Mouse (Mus musculus) thymus, adult 2 months (tissue): ENCODE measurements around the gene Disc1. TPM values are rescaled to one million over a fixed set of nuclear protein-coding genes. Genes with fewer than 3 reads are reported as not detected.

Experiments used
- DNase-seq: peaks from one replicate; pipeline ENCODE4 v3.0.0; 2021
- H3K27ac ChIP-seq: fragments of 200-500 bp; 2 replicates; pipeline ENCODE4 v1.5.1; 2012; ENCODE audit warnings: low read length, control low read depth; ENCODE audit not compliant: control insufficient read depth, insufficient read depth
- H3K27me3 ChIP-seq: fragments of 200-500 bp; 2 replicates; pipeline ENCODE4 v1.6.1; 2012; ENCODE audit warnings: mild to moderate bottlenecking, low read length, moderate library complexity, mixed read lengths; ENCODE audit not compliant: control insufficient read depth, insufficient read depth
- H3K36me3 ChIP-seq: fragments of 200-500 bp; 2 replicates; pipeline ENCODE4 v1.6.1; 2012; ENCODE audit warnings: mild to moderate bottlenecking, low read length, moderate library complexity; ENCODE audit not compliant: control insufficient read depth, insufficient read depth
- H3K4me1 ChIP-seq: fragments of 200-500 bp; replicated peaks from 2 replicates; pipeline ENCODE4 v1.6.1; 2012; ENCODE audit warnings: low read length; ENCODE audit not compliant: control insufficient read depth, insufficient read depth
- H3K4me3 ChIP-seq: fragments of 200-500 bp; 2 replicates; pipeline ENCODE4 v1.5.1; 2012; ENCODE audit warnings: mild to moderate bottlenecking, low read length, control low read depth, moderate library complexity; ENCODE audit not compliant: control insufficient read depth, insufficient read depth
- CTCF ChIP-seq: fragments of 200-500 bp; IDR thresholded peaks from 2 replicates; pipeline ENCODE4 v1.5.1; 2012; ENCODE audit warnings: mild to moderate bottlenecking, control low read depth, low read length, moderate library complexity, borderline replicate concordance; ENCODE audit not compliant: control insufficient read depth, poor library complexity, insufficient read depth; ENCODE audit errors: extremely low read depth
- POLR2A ChIP-seq: fragments of 200-500 bp; IDR thresholded peaks from 2 replicates; pipeline ENCODE4 v1.6.1; 2012; ENCODE audit warnings: mild to moderate bottlenecking, low read length, control low read depth, moderate library complexity; ENCODE audit not compliant: control insufficient read depth, poor library complexity, insufficient read depth; ENCODE audit errors: extremely low read depth
- WGBS: fragments of 180-500 bp; shearing (Covaris S2); methylation state at CpG from one replicate; pipeline ENCODE4 v1.1.7; 2018; 5-methylcytosine and 5-hydroxymethylcytosine counted together
- polyA plus RNA-seq: library from polyadenylated mRNA; depleted of rRNA; stranded (reverse); fragments of >200 nt; gene quantifications from 2 replicates; pipeline ENCODE4 v1.2.3, GENCODE M21; 2012

The Disc1 gene
- polyA plus RNA-seq, 1 experiment: 0.74 TPM

- Histone ChIP-seq H3K36me3 (no peaks in the 10 kb centered on the region), H3K4me3 (no peak overlapping the region), H3K4me1 (no peaks in the 10 kb centered on the region), H3K27ac (no peak overlapping the region), H3K27me3 (no peaks in the 10 kb centered on the region)
- no peak for DNase-seq
- 65% methylated on average over 4 of the region's 4 CpGs for whole genome bisulfite sequencing
- TF ChIP-seq POLR2A: no peak
- TF ChIP-seq CTCF: no peak
Measured at GRCm38 (mm10) chr8:125242921-125243320, 188.9 kb downstream of the Disc1 start.

DNA sequence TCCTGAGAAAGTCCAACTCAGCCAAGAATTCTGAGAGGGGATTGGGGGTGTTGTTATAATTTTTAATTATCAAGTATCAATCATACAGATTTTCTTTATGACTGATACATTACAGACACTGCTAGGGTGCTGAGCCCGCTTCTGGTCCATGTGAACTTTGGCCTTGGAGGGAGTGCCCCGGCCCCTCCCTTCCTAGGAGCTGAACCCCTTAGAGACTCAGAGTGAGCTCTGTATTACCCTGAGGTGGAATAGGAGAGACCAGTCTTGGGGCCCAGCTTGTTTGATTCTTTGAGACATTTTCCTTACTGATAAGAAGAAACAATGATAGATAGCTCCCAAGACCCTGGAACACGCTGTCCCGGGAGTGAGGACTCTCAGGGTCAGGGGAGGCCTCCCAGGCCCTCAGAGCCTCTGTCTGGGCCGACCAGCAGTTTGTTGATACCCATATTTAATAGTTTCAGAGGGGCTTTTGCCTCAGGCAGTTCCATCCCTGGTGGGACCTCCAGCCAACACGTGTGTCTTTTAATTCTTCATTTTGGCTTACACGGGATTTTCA, 192.8 kb downstream of the Disc1 start:
- Histone ChIP-seq H3K4me3 (no peak overlapping the region), H3K4me1 (no peaks in the 10 kb centered on the region), H3K36me3 (no peaks in the 10 kb centered on the region), H3K27me3 (no peaks in the 10 kb centered on the region), H3K27ac (no peak overlapping the region)
- TF ChIP-seq POLR2A: no peak
- no peak for TF ChIP-seq CTCF
- no peak for DNase-seq
- 72% methylated on average over 7 of the region's 7 CpGs for WGBS

DNA sequence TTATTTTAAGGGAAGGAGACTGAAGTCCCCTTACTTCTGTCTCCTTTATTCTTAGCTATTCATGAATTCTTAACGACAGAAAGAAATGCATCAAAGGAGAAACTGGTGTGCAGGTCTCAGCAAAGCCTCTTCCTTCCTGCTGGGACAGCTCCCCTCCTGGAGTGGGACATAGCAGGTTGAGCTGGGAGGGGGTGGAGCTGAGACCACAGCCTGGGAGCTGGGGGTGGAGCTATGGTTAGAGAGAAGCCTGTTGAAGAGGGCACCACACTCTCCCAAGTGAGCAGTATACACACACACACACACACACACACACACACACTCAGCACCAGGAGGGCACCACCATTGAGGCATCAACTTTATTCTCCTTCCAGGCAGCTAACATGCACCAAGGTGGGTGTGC, 193.4 kb downstream of the Disc1 start:
- H3K4me1 ChIP-seq: no peaks in the 10 kb centered on the region
- peak; percentile 8 for DNase-seq
- no peaks in the 10 kb centered on the region for H3K27me3 ChIP-seq
- no peak overlapping the region for H3K4me3 ChIP-seq
- no peak overlapping the region for H3K27ac ChIP-seq
- WGBS: 2% methylated on average over 1 of the region's 1 CpGs
- TF ChIP-seq POLR2A: no peak
- no peak for TF ChIP-seq CTCF
- H3K36me3 ChIP-seq: no peaks in the 10 kb centered on the region

DNA sequence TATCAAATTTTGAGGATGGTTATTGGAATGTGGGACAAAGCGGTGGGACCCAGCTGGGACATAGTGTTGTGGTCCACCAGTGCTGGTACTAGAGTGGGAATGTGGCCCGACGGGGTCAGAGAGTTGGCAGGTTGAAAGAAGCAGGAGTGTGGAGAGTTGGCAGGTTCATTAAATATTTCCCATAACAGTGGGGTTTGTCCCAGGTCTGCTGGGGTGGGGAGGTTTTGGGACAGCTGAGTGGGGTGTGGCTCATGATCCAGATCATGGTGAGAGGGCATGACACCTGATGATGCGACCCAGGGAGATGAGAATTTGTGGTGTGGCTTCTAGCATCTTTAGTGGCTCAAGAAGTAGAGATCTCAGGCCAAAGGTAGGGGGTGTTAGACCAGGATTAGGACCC, 199.0 kb downstream of the Disc1 start:
- H3K27ac ChIP-seq: no peak overlapping the region
- 99% methylated on average over 4 of the region's 4 CpGs for WGBS
- DNase-seq: no peak
- no peaks in the 10 kb centered on the region for H3K36me3 ChIP-seq
- H3K4me1 ChIP-seq: peaks cover 7% of the 10 kb centered on the region
- H3K4me3 ChIP-seq: no peak overlapping the region
- no peaks in the 10 kb centered on the region for H3K27me3 ChIP-seq
- TF ChIP-seq POLR2A (no peak), CTCF (no peak)

DNA sequence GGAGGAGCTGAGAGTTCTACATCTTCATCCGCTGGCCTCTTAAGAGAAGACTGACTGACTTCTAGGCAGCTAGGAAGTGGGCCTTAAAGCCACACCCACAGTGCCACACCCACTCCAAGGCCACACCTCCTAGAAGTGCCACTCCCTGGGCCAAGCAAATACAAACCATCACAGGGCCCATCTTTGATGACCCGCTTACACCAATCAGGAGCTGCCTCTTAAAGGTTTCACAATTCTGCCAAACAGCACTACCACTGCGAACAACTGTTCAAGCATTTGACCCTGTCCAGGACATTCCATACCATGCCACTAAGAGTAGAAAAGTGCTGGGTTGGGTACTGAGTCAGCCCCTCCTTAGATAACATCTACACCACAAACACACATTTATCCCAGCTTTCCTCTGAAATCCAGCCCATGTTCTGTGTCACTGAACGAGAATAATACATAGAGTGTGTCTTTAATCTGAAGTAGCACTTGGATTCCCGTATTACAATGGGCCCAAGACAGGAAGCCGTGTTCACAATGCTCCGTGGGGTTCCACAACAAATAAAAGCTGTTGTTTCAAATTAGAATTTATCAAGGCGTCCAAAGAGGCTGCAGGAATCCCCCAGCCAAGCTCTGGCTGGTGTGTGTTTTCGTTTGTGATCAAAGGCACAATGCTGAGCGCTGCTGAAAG, 199.6 kb downstream of the Disc1 start:
- Histone ChIP-seq H3K27ac (peak overlapping the region; percentile 32; the same call in 1 of the 2 replicates), H3K4me1 (peaks cover 7% of the 10 kb centered on the region), H3K4me3 (peak overlapping the region; percentile 46), H3K27me3 (no peaks in the 10 kb centered on the region), H3K36me3 (no peaks in the 10 kb centered on the region)
- peak; percentile 28 for DNase-seq
- 39% methylated on average over 10 of the region's 10 CpGs for WGBS
- no peak for TF ChIP-seq CTCF
- no peak for TF ChIP-seq POLR2A

DNA sequence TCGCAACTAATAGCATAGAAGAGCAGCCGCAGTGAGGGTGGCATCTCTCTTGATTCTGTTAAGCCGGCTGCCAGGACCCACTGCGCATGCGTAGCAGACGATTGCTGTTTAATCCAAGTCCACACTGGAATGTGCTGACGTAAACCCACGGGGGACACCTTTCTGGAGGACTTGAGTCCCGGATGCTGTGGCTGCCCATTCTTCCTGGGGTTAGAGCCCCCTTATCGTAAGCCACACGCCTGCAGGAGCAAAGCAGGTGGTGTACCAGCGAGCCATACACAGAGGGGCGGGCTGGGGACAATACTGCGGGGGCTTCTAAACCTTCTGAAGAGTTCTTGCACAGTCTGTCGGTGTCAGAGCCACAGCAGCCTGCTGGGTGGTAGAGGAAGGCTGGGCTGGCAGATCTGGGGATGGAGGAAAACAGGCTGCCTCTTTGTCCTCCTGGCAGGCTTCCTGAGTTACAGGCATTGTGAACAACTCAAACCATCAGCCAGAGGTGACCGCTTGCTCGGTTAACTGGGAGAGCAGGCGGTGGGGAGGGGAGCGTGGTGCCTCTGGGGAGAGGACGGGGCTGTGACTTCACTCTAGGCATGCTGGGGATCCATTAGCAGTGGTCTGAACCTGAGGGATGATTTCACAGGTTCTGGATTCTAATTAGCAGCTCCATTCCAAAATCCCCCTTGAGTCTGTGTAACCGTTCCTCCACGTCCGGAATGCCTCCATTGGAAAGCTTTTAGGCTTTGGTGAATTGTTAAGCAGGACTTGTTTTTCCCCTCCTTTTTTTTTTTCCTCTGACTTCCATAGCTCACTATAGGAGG, 200.4 kb downstream of the Disc1 start:
- DNase-seq: peak; percentile 74
- Histone ChIP-seq H3K36me3 (no peaks in the 10 kb centered on the region), H3K4me1 (peaks cover 7% of the 10 kb centered on the region), H3K27ac (peak overlapping the region; percentile 32; the same call in 1 of the 2 replicates), H3K27me3 (no peaks in the 10 kb centered on the region), H3K4me3 (peak overlapping the region; percentile 46)
- TF ChIP-seq POLR2A (no peak), CTCF (no peak)
- 19% methylated on average over 23 of the region's 23 CpGs for WGBS
